Mouse (Mus musculus) neutrophil, adult 65 days (primary cell): Measurements from ENCODE around the gene Gm6812. TPM values are rescaled to one million over a fixed set of nuclear protein-coding genes. Genes with fewer than 3 reads are reported as not detected.

Source experiments
- total RNA-seq: library from RNA; stranded (reverse); gene quantifications from 2 replicates; pipeline ENCODE4 v1.2.4, GENCODE M21; 2023

Gm6812 gene
- total RNA-seq = not detected in 2 replicates

GRCm38 (mm10) chrX:68892953-68893352 is at the start of gene Gm6812:
TSS of gene Gm6812 (minus strand) at chrX:68893053.

Other genes starting within 250 kb of the Gm6812 start
- gene Fmr1, start 214.5 kb downstream of the Gm6812 start, total RNA-seq = 81.0 and 105 TPM in 2 replicates
- not detected in 2 replicates for gene Fmr1nb, start 131.2 kb downstream of the Gm6812 start, total RNA-seq
- gene Gm14698, start 72.0 kb downstream of the Gm6812 start, total RNA-seq = 0.54 and 1.8 TPM in 2 replicates